Mouse (Mus musculus) liver, embryonic 11.5 days (tissue): ENCODE results near the gene Ropn1l. TPM values are rescaled to one million over a fixed set of nuclear protein-coding genes. Genes with fewer than 3 reads are reported as not detected.

Source experiments
- ATAC-seq: fragments of 200-750 bp; cut with Nextera tagmentation; replicated peaks from 2 replicates; pipeline ENCODE4 v1.8.0; 2017; ENCODE audit warnings: moderate number of reproducible peaks, mild to moderate bottlenecking, moderate TSS enrichment, moderate library complexity; ENCODE audit not compliant: low FRiP score
- DNase-seq: peaks from one replicate; pipeline ENCODE4 v3.0.0-alpha.2; 2017; ENCODE audit warnings: low spot score
- H3K27ac ChIP-seq: fragments of 300-500 bp; sonication (generic); 2 replicates; pipeline ENCODE4 v1.5.1; 2014; ENCODE audit warnings: mild to moderate bottlenecking, low read depth, low read length, control low read depth
- H3K27me3 ChIP-seq: fragments of 300-500 bp; sonication (generic); replicated peaks from 2 replicates; pipeline ENCODE4 v1.6.1; 2014; ENCODE audit warnings: low read length, mixed read lengths; ENCODE audit not compliant: control insufficient read depth, insufficient read depth
- H3K36me3 ChIP-seq: fragments of 300-500 bp; sonication (generic); 2 replicates; pipeline ENCODE4 v1.6.1; 2014; ENCODE audit warnings: mild to moderate bottlenecking, low read length, moderate library complexity, mixed read lengths; ENCODE audit not compliant: control insufficient read depth, insufficient read depth
- H3K4me1 ChIP-seq: fragments of 300-500 bp; sonication (generic); replicated peaks from 2 replicates; pipeline ENCODE4 v1.6.1; 2014; ENCODE audit warnings: low read length, mixed read lengths; ENCODE audit not compliant: control insufficient read depth, insufficient read depth
- H3K4me2 ChIP-seq: fragments of 300-500 bp; sonication (generic); 2 replicates; pipeline ENCODE4 v1.6.1; 2014; ENCODE audit warnings: mild to moderate bottlenecking, control low read depth, moderate library complexity
- H3K4me3 ChIP-seq: fragments of 300-500 bp; sonication (generic); 2 replicates; pipeline ENCODE4 v1.5.1; 2014; ENCODE audit warnings: low read depth, low read length, control low read depth
- H3K9ac ChIP-seq: fragments of 300-500 bp; sonication (generic); 2 replicates; pipeline ENCODE4 v1.6.1; 2014; ENCODE audit warnings: low read depth, low read length, control low read depth
- H3K9me3 ChIP-seq: fragments of 300-500 bp; sonication (generic); 2 replicates; pipeline ENCODE4 v1.6.1; 2016; ENCODE audit warnings: low read length, inconsistent platforms, mixed read lengths; ENCODE audit not compliant: control insufficient read depth
- WGBS: fragments of 180-500 bp; shearing (Covaris S2); extraction: QIAGEN DNeasy Blood & Tissue Kit; methylation state at CpG from one replicate; pipeline ENCODE4 v1.1.7; 2014; 5-methylcytosine and 5-hydroxymethylcytosine counted together
- polyA plus RNA-seq: library from polyadenylated mRNA; unstranded; fragments of >200 nt; fragmentation: Nextera tagmentation; extraction: Ambion mirVana; gene quantifications from 2 replicates; pipeline ENCODE4 v1.2.1, GENCODE M21; 2014

Gene Ropn1l
- polyA plus RNA-seq, 1 experiment from 2014 or later, result 3.0 TPM

DNA sequence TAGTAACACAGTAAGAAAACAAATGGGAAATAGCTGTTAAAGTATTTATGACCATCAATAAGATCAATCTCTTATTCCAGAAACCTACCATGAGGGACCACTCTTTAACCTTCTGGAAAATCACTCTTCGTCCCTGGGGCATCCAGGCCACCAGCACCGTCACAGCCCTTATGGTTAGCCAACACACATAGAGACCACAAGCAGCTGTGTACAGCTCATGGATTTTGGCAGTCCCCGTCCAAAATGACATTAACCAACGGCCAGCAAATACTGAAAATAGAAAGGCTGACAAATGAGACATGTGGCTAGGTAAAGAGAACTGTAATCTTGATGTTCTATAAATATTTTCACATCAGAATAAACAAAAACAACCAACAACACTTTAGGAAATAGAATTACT, 18.0 kb upstream of the Ropn1l start:
- no peak overlapping the region for H3K9ac ChIP-seq
- peaks cover 17% of the 10 kb centered on the region; the same call in 1 of the 2 replicates for H3K36me3 ChIP-seq
- H3K4me2 ChIP-seq, result no peak overlapping the region
- WGBS, result 91% methylated on average over 4 of the region's 4 CpGs
- no peak for ATAC-seq
- H3K4me1 ChIP-seq, result no peaks in the 10 kb centered on the region
- DNase-seq, result no peak
- no peaks in the 10 kb centered on the region for H3K9me3 ChIP-seq
- no peak overlapping the region for H3K27ac ChIP-seq
- H3K27me3 ChIP-seq, result no peaks in the 10 kb centered on the region
- H3K4me3 ChIP-seq, result no peak overlapping the region

DNA sequence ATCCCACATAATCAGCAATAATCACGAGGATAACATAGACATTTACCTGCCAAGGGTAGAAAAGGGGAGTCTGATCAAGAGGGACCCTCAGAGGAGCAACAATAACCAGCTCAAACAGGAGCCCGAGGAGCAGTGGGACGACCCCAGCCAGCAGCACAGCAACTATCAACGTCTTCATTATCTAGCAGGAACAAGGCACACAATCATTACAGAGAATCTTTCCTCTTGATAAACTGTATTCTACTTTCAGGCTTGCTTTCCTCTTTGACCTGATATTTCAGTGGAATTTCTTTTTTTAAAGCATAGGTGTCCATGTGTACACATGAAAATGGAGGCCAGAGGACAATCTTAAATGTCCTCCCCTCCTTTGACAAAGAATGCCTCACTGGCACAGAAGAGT, 16.0 kb upstream of the Ropn1l start:
- 65% methylated on average over 4 of the region's 4 CpGs for WGBS

DNA sequence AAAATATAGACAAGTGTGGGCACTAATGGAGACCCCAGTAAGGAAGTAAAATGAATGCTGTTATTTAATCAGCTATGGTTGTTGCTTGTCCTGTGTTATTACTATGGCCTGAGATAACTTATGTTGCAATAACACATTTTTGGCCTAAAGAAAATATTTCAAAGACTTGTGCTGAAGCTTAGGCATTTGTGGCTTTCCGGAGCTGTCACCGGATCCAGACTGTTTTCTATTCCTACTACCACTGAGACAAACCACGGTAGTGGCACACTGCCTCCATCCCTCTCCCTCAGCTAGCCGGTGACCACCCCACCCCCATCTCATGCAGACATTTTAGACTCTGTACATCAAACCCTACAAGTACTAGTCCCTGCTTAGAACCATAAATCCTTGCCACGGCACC, 15.3 kb upstream of the Ropn1l start:
- peaks cover 22% of the 10 kb centered on the region; the same call in 1 of the 2 replicates for H3K36me3 ChIP-seq
- H3K4me2 ChIP-seq, result no peak overlapping the region
- H3K9ac ChIP-seq, result no peak overlapping the region
- no peak for DNase-seq
- no peaks in the 10 kb centered on the region for H3K4me1 ChIP-seq
- ATAC-seq, result no peak
- 87% methylated on average over 5 of the region's 5 CpGs for WGBS
- H3K27me3 ChIP-seq, result no peaks in the 10 kb centered on the region
- no peak overlapping the region for H3K4me3 ChIP-seq
- no peaks in the 10 kb centered on the region for H3K9me3 ChIP-seq
- no peak overlapping the region for H3K27ac ChIP-seq

More for the DNA sequence above, 16.0 kb upstream of the Ropn1l start:
- DNase-seq (no peak), ATAC-seq (no peak)
- no peaks in the 10 kb centered on the region for H3K27me3 ChIP-seq
- H3K27ac ChIP-seq, result no peak overlapping the region
- H3K9me3 ChIP-seq, result no peaks in the 10 kb centered on the region
- no peak overlapping the region for H3K4me3 ChIP-seq
- H3K4me2 ChIP-seq, result no peak overlapping the region
- no peak overlapping the region for H3K9ac ChIP-seq
- H3K4me1 ChIP-seq, result no peaks in the 10 kb centered on the region
- H3K36me3 ChIP-seq, result peaks cover 22% of the 10 kb centered on the region; the same call in 1 of the 2 replicates

DNA sequence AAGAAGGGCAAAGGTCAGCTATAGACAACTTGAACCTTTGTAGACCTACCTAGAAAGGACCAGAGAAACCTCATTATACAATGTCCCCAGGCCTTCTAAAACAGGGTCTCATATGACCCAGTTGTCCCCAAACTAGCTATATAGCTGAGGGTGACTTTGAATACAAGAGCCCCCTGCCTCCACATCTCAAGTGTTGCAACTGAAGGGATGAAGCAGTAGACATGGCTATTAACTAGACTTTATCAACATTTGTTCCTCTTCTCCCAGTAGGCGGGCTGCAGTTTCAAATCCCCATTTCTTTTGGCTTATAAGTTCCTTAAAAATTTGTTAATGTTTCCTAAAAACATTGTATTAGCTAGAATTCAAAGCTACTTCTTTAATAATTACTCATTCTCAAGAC, 13.2 kb upstream of the Ropn1l start:
- Histone ChIP-seq H3K27me3 (no peaks in the 10 kb centered on the region), H3K4me1 (no peaks in the 10 kb centered on the region), H3K9me3 (no peaks in the 10 kb centered on the region), H3K36me3 (peaks cover 31% of the 10 kb centered on the region; the same call in 1 of the 2 replicates), H3K4me2 (no peak overlapping the region), H3K4me3 (no peak overlapping the region), H3K27ac (no peak overlapping the region), H3K9ac (no peak overlapping the region)
- DNase-seq (no peak), ATAC-seq (no peak)
- 93% methylated on average over 1 of the region's 1 CpGs for WGBS

DNA sequence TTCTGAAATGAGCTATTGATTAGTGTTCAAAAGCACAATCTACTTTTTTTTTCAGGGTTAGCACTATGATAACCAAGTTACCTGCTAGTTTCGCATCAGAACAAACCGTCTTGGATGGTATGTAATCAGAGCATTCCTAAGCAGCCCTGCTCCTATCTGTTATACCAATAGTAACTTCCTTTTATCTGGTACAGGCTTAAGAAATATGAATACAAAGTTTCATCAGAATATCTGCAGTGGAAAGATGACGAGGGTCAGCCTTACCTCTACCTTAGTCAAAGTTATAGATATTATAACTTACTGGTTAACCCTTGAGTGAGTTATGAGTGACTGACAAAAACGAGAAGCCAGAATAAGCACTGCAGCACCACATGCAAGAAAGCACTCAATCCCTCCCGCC, 12.8 kb upstream of the Ropn1l start:
- Histone ChIP-seq H3K4me3 (no peak overlapping the region), H3K9me3 (no peaks in the 10 kb centered on the region), H3K36me3 (peaks cover 31% of the 10 kb centered on the region; the same call in 1 of the 2 replicates), H3K9ac (no peak overlapping the region), H3K4me1 (no peaks in the 10 kb centered on the region), H3K27me3 (no peaks in the 10 kb centered on the region), H3K4me2 (no peak overlapping the region), H3K27ac (no peak overlapping the region)
- no peak for ATAC-seq
- WGBS, result 90% methylated on average over 5 of the region's 5 CpGs
- no peak for DNase-seq

DNA sequence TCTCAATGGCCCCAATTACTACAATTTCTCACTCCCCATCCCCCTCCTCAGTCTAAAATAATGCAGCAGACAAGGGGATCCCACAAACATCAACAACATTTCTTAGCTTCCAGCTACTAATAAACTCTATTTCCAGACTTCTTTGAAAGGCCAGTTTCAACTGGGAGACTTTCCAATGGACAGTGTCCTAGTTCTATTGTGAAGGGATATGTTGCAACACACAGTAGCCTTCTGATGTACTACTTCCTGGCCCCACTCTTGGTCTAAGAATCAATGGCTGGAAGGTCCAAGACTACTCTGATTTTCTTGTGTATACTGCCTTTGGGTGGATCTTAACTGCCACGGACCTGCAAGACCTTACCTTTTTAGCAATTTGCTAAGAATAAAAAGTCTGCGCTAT, 12.3 kb upstream of the Ropn1l start:
- H3K27ac ChIP-seq, result no peak overlapping the region
- DNase-seq (no peak), ATAC-seq (no peak)
- no peaks in the 10 kb centered on the region for H3K4me1 ChIP-seq
- H3K9ac ChIP-seq, result no peak overlapping the region
- no peaks in the 10 kb centered on the region for H3K27me3 ChIP-seq
- no peak overlapping the region for H3K4me2 ChIP-seq
- H3K36me3 ChIP-seq, result peaks cover 32% of the 10 kb centered on the region; the same call in 1 of the 2 replicates
- WGBS, result 93% methylated on average over 2 of the region's 2 CpGs
- no peak overlapping the region for H3K4me3 ChIP-seq
- no peaks in the 10 kb centered on the region for H3K9me3 ChIP-seq

DNA sequence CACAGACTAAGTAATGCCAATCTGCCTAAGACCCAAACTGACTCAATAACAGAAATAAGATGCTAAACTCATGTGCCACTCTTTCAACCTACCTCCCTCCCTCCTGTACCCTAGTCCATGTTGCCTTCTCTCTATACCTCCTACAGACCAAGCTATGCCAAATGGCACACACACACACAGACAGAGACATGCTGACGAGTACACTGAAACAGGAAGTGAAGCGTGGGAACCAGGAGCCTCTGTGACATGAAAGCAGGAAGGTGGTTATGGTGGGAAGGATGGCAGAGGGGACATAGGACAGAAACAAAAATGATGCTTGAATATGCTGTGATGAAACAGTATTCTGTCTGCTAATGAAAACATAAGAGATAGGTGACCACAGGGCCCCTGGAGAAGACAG, 7.0 kb upstream of the Ropn1l start:
- Histone ChIP-seq H3K4me3 (no peak overlapping the region), H3K4me2 (no peak overlapping the region), H3K36me3 (peaks cover 18% of the 10 kb centered on the region; the same call in 1 of the 2 replicates), H3K9ac (no peak overlapping the region), H3K9me3 (no peaks in the 10 kb centered on the region), H3K27ac (no peak overlapping the region), H3K27me3 (no peaks in the 10 kb centered on the region), H3K4me1 (peaks cover under 1% of the 10 kb centered on the region; the same call in 1 of the 2 replicates)
- ATAC-seq, result no peak
- DNase-seq, result no peak
- WGBS, result 76% methylated on average over 2 of the region's 2 CpGs

DNA sequence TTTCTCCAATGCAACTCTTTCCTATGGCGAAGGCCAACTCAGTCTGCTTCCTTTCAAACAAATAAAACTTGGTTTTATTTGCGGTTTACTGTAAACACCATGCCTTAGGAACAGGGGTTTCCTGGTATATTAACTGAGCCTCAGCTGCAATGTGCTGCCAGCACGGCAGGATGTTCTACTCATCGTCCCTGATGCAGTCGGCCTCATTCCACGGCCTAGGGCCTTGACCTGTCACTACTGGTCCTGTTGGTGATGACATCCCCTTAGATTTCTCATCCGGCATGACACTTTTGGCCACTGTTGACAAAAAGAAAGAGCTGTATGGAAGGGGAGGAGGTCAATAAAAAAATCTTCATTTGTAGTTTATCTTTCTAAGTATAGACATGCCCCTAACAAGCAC, 4.5 kb upstream of the Ropn1l start:
- Histone ChIP-seq H3K4me2 (no peak overlapping the region), H3K9ac (no peak overlapping the region), H3K27ac (no peak overlapping the region), H3K4me1 (peaks cover 9% of the 10 kb centered on the region), H3K27me3 (no peaks in the 10 kb centered on the region), H3K9me3 (no peaks in the 10 kb centered on the region), H3K4me3 (no peak overlapping the region), H3K36me3 (peaks cover 7% of the 10 kb centered on the region; the same call in 1 of the 2 replicates)
- no peak for ATAC-seq
- no peak for DNase-seq
- WGBS, result 91% methylated on average over 7 of the region's 7 CpGs

DNA sequence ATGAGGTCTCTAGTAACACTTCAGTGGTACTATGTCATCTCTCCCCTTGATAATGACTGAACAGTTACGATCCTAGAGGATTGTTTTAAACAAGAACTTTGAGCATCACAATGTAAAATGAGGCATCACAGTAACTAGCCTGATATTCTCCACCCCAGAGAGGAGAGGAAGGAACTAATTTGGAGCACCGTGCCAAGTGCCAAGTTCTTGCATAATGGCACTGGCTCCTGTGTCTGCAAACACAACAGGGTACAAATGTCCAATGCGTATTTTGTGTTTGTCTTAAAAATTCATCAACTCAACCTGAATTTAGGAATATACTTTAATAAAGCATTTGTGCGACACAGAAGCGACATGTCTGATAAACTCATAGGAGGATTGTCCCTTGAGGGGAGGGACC, 2.8 kb upstream of the Ropn1l start:
- Histone ChIP-seq H3K27me3 (no peaks in the 10 kb centered on the region), H3K4me3 (no peak overlapping the region), H3K4me1 (peaks cover 17% of the 10 kb centered on the region), H3K9me3 (no peaks in the 10 kb centered on the region), H3K27ac (no peak overlapping the region), H3K9ac (no peak overlapping the region), H3K36me3 (peaks cover 4% of the 10 kb centered on the region; the same call in 1 of the 2 replicates), H3K4me2 (no peak overlapping the region)
- no peak for ATAC-seq
- whole genome bisulfite sequencing, result 91% methylated on average over 5 of the region's 5 CpGs
- no peak for DNase-seq
